Mouse (Mus musculus) stomach, embryonic 14.5 days (tissue): ENCODE measurements around the gene Tmem219. TPM values are rescaled to one million over a fixed set of nuclear protein-coding genes. Genes with fewer than 3 reads are reported as not detected.

Experiments used
- polyA plus RNA-seq: library from polyadenylated mRNA; unstranded; fragments of >200 nt; fragmentation: Nextera tagmentation; extraction: Ambion mirVana; gene quantifications from 2 replicates; pipeline ENCODE4 v1.2.1, GENCODE M21; 2014

Tmem219 gene
- polyA plus RNA-seq, 1 experiment from 2014 or later, result 33.4 TPM

Other genes with a start within 250 kb of the Tmem219 start
- gene Sult1a1, start 246.5 kb downstream of the Tmem219 start, polyA plus RNA-seq, result 5.8 and 7.0 TPM in 2 replicates
- 118 and 127 TPM in 2 replicates for gene Bola2, start 227.5 kb downstream of the Tmem219 start, polyA plus RNA-seq
- 7.1 and 8.4 TPM in 2 replicates for gene Slx1b, start 227.1 kb downstream of the Tmem219 start, polyA plus RNA-seq
- gene Coro1a, start 215.1 kb downstream of the Tmem219 start, polyA plus RNA-seq, result 28.6 and 29.5 TPM in 2 replicates
- 98.4 and 105 TPM in 2 replicates for gene Mapk3, start 163.3 kb downstream of the Tmem219 start, polyA plus RNA-seq
- gene Gdpd3, start 156.6 kb downstream of the Tmem219 start, polyA plus RNA-seq, result 1.6 and 2.8 TPM in 2 replicates
- 103 and 116 TPM in 2 replicates for gene Ypel3, start 146.0 kb downstream of the Tmem219 start, polyA plus RNA-seq
- 0.56 and 0.95 TPM in 2 replicates for gene Tbx6, start 141.4 kb downstream of the Tmem219 start, polyA plus RNA-seq
- 239 and 258 TPM in 2 replicates for gene Ppp4c, start 130.4 kb downstream of the Tmem219 start, polyA plus RNA-seq
- 1.1 and 1.8 TPM in 2 replicates for gene Fam57b, start 125.2 kb downstream of the Tmem219 start, polyA plus RNA-seq
- not detected in 2 replicates for gene 4930451I11Rik, start 91.3 kb downstream of the Tmem219 start, polyA plus RNA-seq
- gene Doc2a, start 75.5 kb downstream of the Tmem219 start, polyA plus RNA-seq, result 0.75 and 2.0 TPM in 2 replicates
- 20.2 and 21.2 TPM in 2 replicates for gene Hirip3, start 60.9 kb downstream of the Tmem219 start, polyA plus RNA-seq
- 78.2 and 80.3 TPM in 2 replicates for gene Ino80e, start 60.5 kb downstream of the Tmem219 start, polyA plus RNA-seq
- 28.0 and 30.2 TPM in 2 replicates for gene Taok2, start 38.2 kb downstream of the Tmem219 start, polyA plus RNA-seq
- 14.7 and 16.1 TPM in 2 replicates for gene Kctd13, start 6.0 kb upstream of the Tmem219 start, polyA plus RNA-seq
- gene Asphd1, start 26.7 kb upstream of the Tmem219 start, polyA plus RNA-seq, result 0.35 and 0.36 TPM in 2 replicates
- 2.9 and 3.6 TPM in 2 replicates for gene Sez6l2, start 27.6 kb upstream of the Tmem219 start, polyA plus RNA-seq
- gene Cdipt, start 53.0 kb upstream of the Tmem219 start, polyA plus RNA-seq, result 96.8 and 106 TPM in 2 replicates
- gene Cdiptos, start 53.2 kb upstream of the Tmem219 start, polyA plus RNA-seq, result 1.6 and 2.8 TPM in 2 replicates
- 11.4 and 12.4 TPM in 2 replicates for gene Mvp, start 91.7 kb upstream of the Tmem219 start, polyA plus RNA-seq
- gene Pagr1b, start 93.6 kb upstream of the Tmem219 start, polyA plus RNA-seq, result not detected in 2 replicates
- 13.9 and 55.8 TPM in 2 replicates for gene Pagr1a, start 94.4 kb upstream of the Tmem219 start, polyA plus RNA-seq
- gene Gm42742, start 98.2 kb upstream of the Tmem219 start, polyA plus RNA-seq, result 32.8 and 68.9 TPM in 2 replicates
- 15.5 and 16.0 TPM in 2 replicates for gene Prrt2, start 98.3 kb upstream of the Tmem219 start, polyA plus RNA-seq
- gene Maz, start 104.1 kb upstream of the Tmem219 start, polyA plus RNA-seq, result 50.3 and 54.5 TPM in 2 replicates
- gene Kif22, start 119.6 kb upstream of the Tmem219 start, polyA plus RNA-seq, result 116 and 117 TPM in 2 replicates
- not detected in 2 replicates for gene Zg16, start 164.4 kb upstream of the Tmem219 start, polyA plus RNA-seq
- 5.3 and 7.2 TPM in 2 replicates for gene AI467606, start 168.4 kb upstream of the Tmem219 start, polyA plus RNA-seq
- 1.4 and 2.2 TPM in 2 replicates for gene Qprt, start 199.3 kb upstream of the Tmem219 start, polyA plus RNA-seq
- 0.31 and 0.33 TPM in 2 replicates for gene Spn, start 214.9 kb upstream of the Tmem219 start, polyA plus RNA-seq